Mouse (Mus musculus) hindbrain, postnatal 0 days (tissue): ENCODE data around the gene Bmpr1b. TPM values are rescaled to one million over a fixed set of nuclear protein-coding genes. Genes with fewer than 3 reads are reported as not detected.

ENCODE experiments used
- ATAC-seq: fragments of 200-750 bp; cut with Nextera tagmentation; 2 replicates; pipeline ENCODE4 v1.8.0; 2017; ENCODE audit warnings: mild to moderate bottlenecking, moderate TSS enrichment, moderate library complexity
- DNase-seq: peaks from one replicate; pipeline ENCODE4 v3.0.0-alpha.2; 2015; ENCODE audit warnings: low spot score
- H3K27ac ChIP-seq: fragments of 300-500 bp; sonication (generic); 2 replicates; pipeline ENCODE4 v1.5.1; 2014; ENCODE audit warnings: mild to moderate bottlenecking
- H3K27me3 ChIP-seq: fragments of 300-500 bp; sonication (generic); 2 replicates; pipeline ENCODE4 v1.6.1; 2014; ENCODE audit warnings: low read length, mixed read lengths; ENCODE audit not compliant: insufficient read depth
- H3K36me3 ChIP-seq: fragments of 300-500 bp; sonication (generic); 2 replicates; pipeline ENCODE4 v1.6.1; 2014; ENCODE audit warnings: low read length, mixed read lengths; ENCODE audit not compliant: insufficient read depth
- H3K4me1 ChIP-seq: fragments of 300-500 bp; sonication (generic); 2 replicates; pipeline ENCODE4 v1.6.1; 2014; ENCODE audit warnings: antibody characterized with exemption, low read length, mixed read lengths; ENCODE audit not compliant: insufficient read depth
- H3K4me2 ChIP-seq: fragments of 300-500 bp; sonication (generic); 2 replicates; pipeline ENCODE4 v1.6.1; 2014; ENCODE audit warnings: low read depth, mild to moderate bottlenecking, low read length, moderate library complexity, mixed read lengths
- H3K4me3 ChIP-seq: fragments of 300-500 bp; sonication (generic); 2 replicates; pipeline ENCODE4 v1.5.1; 2014; ENCODE audit warnings: low read length
- H3K9ac ChIP-seq: fragments of 300-500 bp; sonication (generic); replicated peaks from 2 replicates; pipeline ENCODE4 v1.6.1; 2014; ENCODE audit warnings: mild to moderate bottlenecking, low read length, moderate library complexity, mixed read lengths
- H3K9me3 ChIP-seq: fragments of 300-500 bp; sonication (generic); 2 replicates; pipeline ENCODE4 v1.6.1; 2016; ENCODE audit warnings: low read length, mixed read lengths
- CTCF ChIP-seq: IDR thresholded peaks from 2 replicates; pipeline ENCODE4 v1.5.1; 2016; ENCODE audit warnings: antibody characterized with exemption, control low read depth, low read depth
- WGBS: fragments of 180-500 bp; shearing (Covaris S2); extraction: QIAGEN DNeasy Blood & Tissue Kit; methylation state at CpG from one replicate; pipeline ENCODE4 v1.1.7; 2014; 5-methylcytosine and 5-hydroxymethylcytosine counted together
- polyA plus RNA-seq: library from polyadenylated mRNA; unstranded; fragments of >200 nt; fragmentation: Nextera tagmentation; extraction: Ambion mirVana; gene quantifications from 2 replicates; pipeline ENCODE4 v1.2.1, GENCODE M21; 2015
- total RNA-seq: library from RNA; depleted of rRNA; stranded (reverse); fragments of >200 nt; gene quantifications from 2 replicates; pipeline ENCODE4 v1.2.3, GENCODE M21; 2014; rRNA removed

The Bmpr1b gene
- total RNA-seq = 9.7 and 13.0 TPM in 2 replicates
- polyA plus RNA-seq = 4.6 and 5.4 TPM in 2 replicates

GRCm38 (mm10) chr3:142168863-142169521, at the start of gene Bmpr1b:
Gene Bmpr1b, minus strand, starts transcription at chr3:142169425.
- WGBS = under 1% methylated on average over 56 of the region's 65 CpGs
- peak; percentile 68 for TF ChIP-seq CTCF

GRCm38 (mm10) chr3:142212821-142213220, 43.6 kb upstream of the Bmpr1b start:
- WGBS = 70% methylated on average over 2 of the region's 2 CpGs
- Histone ChIP-seq H3K4me2 (no peak overlapping the region), H3K4me3 (no peak overlapping the region), H3K9me3 (no peaks in the 10 kb centered on the region), H3K9ac (no peak overlapping the region), H3K4me1 (no peaks in the 10 kb centered on the region), H3K36me3 (no peaks in the 10 kb centered on the region), H3K27me3 (no peaks in the 10 kb centered on the region), H3K27ac (no peak overlapping the region)
- DNase-seq (no peak), ATAC-seq (no peak)
- TF ChIP-seq CTCF = no peak

More at GRCm38 (mm10) chr3:142168863-142169521, at the start of gene Bmpr1b:
- peak within 1 kb of the TSS; percentile 36; the same call in 1 of the 2 replicates for H3K27ac ChIP-seq
- ATAC-seq = peak; percentile 93
- no peaks in the 10 kb centered on the region for H3K4me1 ChIP-seq
- no peaks in the 10 kb centered on the region for H3K36me3 ChIP-seq
- H3K27me3 ChIP-seq = no peaks in the 10 kb centered on the region
- no peaks in the 10 kb centered on the region for H3K9me3 ChIP-seq
- peak; percentile 88 for DNase-seq
- H3K4me3 ChIP-seq = peak within 1 kb of the TSS; percentile 67
- H3K9ac ChIP-seq = peak within 1 kb of the TSS; percentile 56
- peak within 1 kb of the TSS; percentile 98 for H3K4me2 ChIP-seq

DNA sequence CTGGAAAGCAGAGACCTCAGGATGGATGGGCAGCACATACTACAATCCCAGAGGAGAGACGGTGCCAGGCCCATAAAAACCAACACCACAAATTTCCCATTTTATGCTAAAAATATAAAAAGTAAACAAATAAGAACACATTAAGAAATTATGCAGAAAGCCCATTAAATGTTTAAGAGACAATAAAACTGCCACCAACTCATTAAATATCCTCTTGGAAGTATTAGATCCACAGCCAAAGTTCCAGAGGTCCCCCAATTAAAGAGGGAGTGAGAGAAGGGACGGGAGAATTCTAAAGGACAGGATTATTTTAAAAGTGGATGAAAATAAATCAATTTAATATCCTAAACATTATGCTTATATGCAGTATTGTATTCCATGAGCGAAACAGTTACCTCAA, 43.0 kb upstream of the Bmpr1b start:
- WGBS = 91% methylated on average over 3 of the region's 3 CpGs
- no peak overlapping the region for H3K27ac ChIP-seq
- no peak overlapping the region for H3K4me2 ChIP-seq
- DNase-seq (no peak), ATAC-seq (no peak)
- TF ChIP-seq CTCF = no peak
- H3K27me3 ChIP-seq = no peaks in the 10 kb centered on the region
- no peak overlapping the region for H3K9ac ChIP-seq
- no peaks in the 10 kb centered on the region for H3K36me3 ChIP-seq
- no peak overlapping the region for H3K4me3 ChIP-seq
- no peaks in the 10 kb centered on the region for H3K9me3 ChIP-seq
- H3K4me1 ChIP-seq = no peaks in the 10 kb centered on the region

GRCm38 (mm10) chr3:142209981-142210380, 40.8 kb upstream of the Bmpr1b start:
- H3K27me3 ChIP-seq = no peaks in the 10 kb centered on the region
- H3K9ac ChIP-seq = no peak overlapping the region
- H3K9me3 ChIP-seq = no peaks in the 10 kb centered on the region
- WGBS = 82% methylated on average over 6 of the region's 6 CpGs
- no peak for ATAC-seq
- no peak overlapping the region for H3K4me2 ChIP-seq
- H3K27ac ChIP-seq = no peak overlapping the region
- no peak overlapping the region for H3K4me3 ChIP-seq
- TF ChIP-seq CTCF = no peak
- DNase-seq = no peak
- no peaks in the 10 kb centered on the region for H3K4me1 ChIP-seq
- no peaks in the 10 kb centered on the region for H3K36me3 ChIP-seq

- DNase-seq (peak; percentile 33), ATAC-seq (no peak)
- TF ChIP-seq CTCF = no peak
- no peaks in the 10 kb centered on the region for H3K27me3 ChIP-seq
- no peak overlapping the region for H3K9ac ChIP-seq
- WGBS = 50% methylated on average over 11 of the region's 11 CpGs
- H3K4me2 ChIP-seq = no peak overlapping the region
- no peaks in the 10 kb centered on the region for H3K4me1 ChIP-seq
- H3K9me3 ChIP-seq = no peaks in the 10 kb centered on the region
- no peak overlapping the region for H3K27ac ChIP-seq
- H3K36me3 ChIP-seq = no peaks in the 10 kb centered on the region
- H3K4me3 ChIP-seq = no peak overlapping the region
Measured at GRCm38 (mm10) chr3:142209057-142209456, 39.8 kb upstream of the Bmpr1b start.

DNA sequence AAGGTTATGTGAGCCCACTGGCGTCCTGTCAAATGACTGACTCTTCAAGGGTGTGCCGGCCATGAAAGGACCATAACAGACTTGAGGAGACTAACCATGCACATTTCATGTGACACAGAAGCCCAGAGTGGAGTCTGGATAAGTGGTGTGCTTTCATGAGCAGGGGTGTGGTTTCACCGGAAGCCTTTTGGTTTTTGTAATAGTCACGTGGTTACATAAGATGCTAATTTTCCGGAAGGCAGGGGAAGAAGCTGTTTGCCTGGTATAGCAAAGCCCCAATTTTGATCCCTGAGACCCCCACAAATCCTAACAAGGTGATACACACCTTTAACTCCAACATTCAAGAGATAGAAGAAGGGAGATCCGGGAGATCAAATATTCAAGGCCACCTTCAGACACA, 38.3 kb upstream of the Bmpr1b start:
- TF ChIP-seq CTCF = no peak
- Histone ChIP-seq H3K27me3 (no peaks in the 10 kb centered on the region), H3K4me1 (no peaks in the 10 kb centered on the region), H3K4me2 (no peak overlapping the region), H3K36me3 (no peaks in the 10 kb centered on the region), H3K4me3 (no peak overlapping the region), H3K9ac (no peak overlapping the region), H3K27ac (no peak overlapping the region), H3K9me3 (no peaks in the 10 kb centered on the region)
- WGBS = 94% methylated on average over 6 of the region's 6 CpGs
- ATAC-seq (no peak), DNase-seq (no peak)

DNA sequence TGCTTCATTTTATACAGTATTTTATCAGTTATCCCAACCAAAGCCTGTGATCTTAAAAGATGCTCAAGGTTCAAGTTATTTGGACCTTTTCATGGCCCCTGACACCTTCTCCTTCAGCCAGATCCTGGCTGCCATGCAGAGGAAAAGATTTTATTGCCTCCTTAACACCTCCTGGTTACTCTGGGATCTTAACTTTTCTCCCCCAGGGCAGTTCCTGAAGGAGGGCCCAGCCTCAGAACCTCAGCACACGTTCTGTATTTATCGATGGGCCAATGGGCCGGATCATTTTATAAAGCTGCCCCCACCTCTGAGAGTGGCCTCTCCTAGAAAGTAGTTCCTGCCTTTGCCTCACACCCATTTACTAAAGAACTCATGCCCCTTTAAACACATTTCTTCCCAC, 37.1 kb upstream of the Bmpr1b start:
- no peak for TF ChIP-seq CTCF
- no peak overlapping the region for H3K4me3 ChIP-seq
- no peaks in the 10 kb centered on the region for H3K36me3 ChIP-seq
- no peaks in the 10 kb centered on the region for H3K27me3 ChIP-seq
- no peak overlapping the region for H3K4me2 ChIP-seq
- no peak for ATAC-seq
- H3K9ac ChIP-seq = no peak overlapping the region
- no peak overlapping the region for H3K27ac ChIP-seq
- DNase-seq = no peak
- no peaks in the 10 kb centered on the region for H3K9me3 ChIP-seq
- H3K4me1 ChIP-seq = no peaks in the 10 kb centered on the region
- WGBS = 91% methylated on average over 3 of the region's 3 CpGs
